Mouse (Mus musculus) C2C12 (cell line): ENCODE results near the gene Slc5a3.

Source experiments
- CEBPB ChIP-seq: IDR thresholded peaks from one replicate; pipeline ENCODE4 v1.6.1; 2011; ENCODE audit warnings: low read depth, mild to moderate bottlenecking, control low read depth, moderate library complexity
- CTCF ChIP-seq: IDR thresholded peaks from one replicate; pipeline ENCODE4 v1.5.1; 2011; ENCODE audit not compliant: control insufficient read depth, insufficient read depth, insufficient read length
- FOSL1 ChIP-seq: IDR thresholded peaks from one replicate; pipeline ENCODE4 v1.8.0; 2011; ENCODE audit warnings: mild to moderate bottlenecking, low read length; ENCODE audit not compliant: poor library complexity, insufficient read depth, severe bottlenecking
- MAX ChIP-seq: IDR thresholded peaks from one replicate; pipeline ENCODE4 v1.6.1; 2011; ENCODE audit warnings: mild to moderate bottlenecking, control low read depth
- MYOD1 ChIP-seq: IDR thresholded peaks from one replicate; pipeline ENCODE4 v1.6.1; 2011; ENCODE audit warnings: low read depth; ENCODE audit not compliant: control insufficient read depth, insufficient read length
- MYOG ChIP-seq: IDR thresholded peaks from one replicate; pipeline ENCODE4 v1.6.1; 2011; ENCODE audit not compliant: control insufficient read depth, insufficient read length; ENCODE audit errors: extremely low read depth
- USF1 ChIP-seq: IDR thresholded peaks from one replicate; pipeline ENCODE4 v1.6.1; 2011; ENCODE audit warnings: low read depth, mild to moderate bottlenecking, control low read depth, moderate library complexity

GRCm38 (mm10) chr16:92104951-92105350, 46.8 kb downstream of the Slc5a3 start:
- no peak for TF ChIP-seq MAX
- TF ChIP-seq CEBPB: no peak
- TF ChIP-seq CTCF: no peak
- no peak for TF ChIP-seq USF1
- TF ChIP-seq MYOG: no peak
- no peak for TF ChIP-seq MYOD1
- TF ChIP-seq FOSL1: no peak
